In the genomic region with DNA sequence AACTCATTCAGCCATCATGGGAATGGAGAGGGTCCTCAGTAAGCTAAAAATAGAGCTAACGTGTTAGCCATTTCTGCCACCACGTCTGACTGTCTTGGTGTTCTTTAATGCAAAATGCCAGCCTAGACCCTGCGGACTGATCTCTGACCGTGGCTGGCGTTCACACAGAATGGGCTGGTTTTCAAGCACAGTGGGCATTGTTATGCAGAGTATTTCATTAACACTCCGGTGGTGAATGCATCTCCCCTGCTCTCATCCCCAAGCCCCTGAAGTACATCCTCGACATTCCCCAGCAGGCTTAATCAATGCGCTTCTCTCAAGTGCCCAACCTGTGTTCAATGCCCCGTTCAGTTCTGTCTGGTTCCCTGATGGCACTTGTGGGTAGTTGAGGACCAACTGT, we compare ENCODE assay signal across 20 mouse cellular contexts.
DNase-seq lines count a peak whose midpoint lies in the region; ATAC-seq and TF ChIP-seq lines count a peak whose summit lies in the region.
"Had no signal": no experiment of that assay in that cellular context is flagged by ENCODE, and none has a peak within 500 bp of the region (broad histone marks: within the 10 kb centered on the region; RNA-seq: fewer than 3 reads in every experiment).

No protein-coding gene starts in this region.

- peaks cover 5% of the 10 kb centered on the region; the same call in 1 of the 2 replicates for H3K4me1 ChIP-seq in heart, embryonic 11.5 days (ENCODE audit: control insufficient read depth, insufficient read depth, low read length)
- peaks cover 11% of the 10 kb centered on the region for H3K4me1 ChIP-seq in midbrain, embryonic 11.5 days (ENCODE audit: control insufficient read depth, insufficient read depth, low read length)
- no peaks in the 10 kb centered on the region; the same call in 1 of the 2 replicates for H3K4me1 ChIP-seq in midbrain, postnatal 0 days (ENCODE audit: insufficient read depth, low read length)
- H3K4me1 ChIP-seq: liver, embryonic 15.5 days had no signal

- no peak overlapping the region for H3K9ac ChIP-seq in heart, embryonic 11.5 days (ENCODE audit: low read depth, low read length)
- no peak overlapping the region for H3K9ac ChIP-seq in midbrain, embryonic 11.5 days (ENCODE audit: low read length)
- no peak overlapping the region for H3K9ac ChIP-seq in midbrain, postnatal 0 days (replicated peaks; ENCODE audit: low read length, poor library complexity, severe bottlenecking)
- H3K9ac ChIP-seq: limb, embryonic 15.5 days; liver, embryonic 15.5 days; neural tube, embryonic 12.5 days had no signal

- 37% methylated on average over 9 of the region's 9 CpGs for WGBS in heart, embryonic 11.5 days (ENCODE audit: insufficient replicate concordance)
- 22% methylated on average over 9 of the region's 9 CpGs for WGBS in midbrain, embryonic 11.5 days
- 21% methylated on average over 9 of the region's 9 CpGs for WGBS in midbrain, postnatal 0 days

- H3K27me3 ChIP-seq in heart, embryonic 11.5 days (ENCODE audit: control insufficient read depth, insufficient read depth, low read length), result no peaks in the 10 kb centered on the region; the same call in 1 of the 2 replicates
- H3K27me3 ChIP-seq in midbrain, embryonic 11.5 days (ENCODE audit: control insufficient read depth, insufficient read depth, low read length), result no peaks in the 10 kb centered on the region
- H3K27me3 ChIP-seq in midbrain, postnatal 0 days (ENCODE audit: insufficient read depth, low read length), result no peaks in the 10 kb centered on the region
- H3K27me3 ChIP-seq: limb, embryonic 15.5 days; liver, embryonic 15.5 days; neural tube, embryonic 12.5 days had no signal

- no peak for DNase-seq in heart, postnatal 10 days
- DNase-seq in midbrain, embryonic 11.5 days (ENCODE audit: low spot score, missing footprints), result no peak
- no peak for DNase-seq in midbrain, postnatal 0 days (ENCODE audit: low spot score)
- DNase-seq in ZHBTc4 (ENCODE audit: low read depth, low spot score), result peak; percentile 87
- DNase-seq in kidney, adult 9 months, result no peak
- no peak for DNase-seq in embryo, embryonic 9.5 days (ENCODE audit: extremely low spot score)
- DNase-seq: cerebellum, adult 9-10 months; gastrocnemius, postnatal 25 days; heart, postnatal 36 days; kidney, adult 8-10 months; kidney, postnatal 25 days; right cerebral cortex, adult 18-20 months; thymus, postnatal 14 days had no signal

- no peak overlapping the region for H3K4me3 ChIP-seq in heart, embryonic 11.5 days (ENCODE audit: low read depth, low read length)
- no peak overlapping the region for H3K4me3 ChIP-seq in midbrain, embryonic 11.5 days (ENCODE audit: low read depth, low read length)
- H3K4me3 ChIP-seq in midbrain, postnatal 0 days (ENCODE audit: low read depth, low read length), result no peak overlapping the region
- H3K4me3 ChIP-seq: heart, embryonic 10.5 days; limb, embryonic 15.5 days; liver, embryonic 15.5 days; neural tube, embryonic 12.5 days had no signal

- no peak for TF ChIP-seq CTCF in midbrain, postnatal 0 days (IDR thresholded peaks at IDR 0.05)

- H3K9me3 ChIP-seq in heart, embryonic 11.5 days (replicated peaks; ENCODE audit: control insufficient read depth, low read length), result no peaks in the 10 kb centered on the region
- no peaks in the 10 kb centered on the region for H3K9me3 ChIP-seq in midbrain, embryonic 11.5 days (ENCODE audit: control insufficient read depth, low read length)
- H3K9me3 ChIP-seq in midbrain, postnatal 0 days (ENCODE audit: low read length), result no peaks in the 10 kb centered on the region
- H3K9me3 ChIP-seq: G1E; heart, embryonic 10.5 days; limb, embryonic 15.5 days; liver, embryonic 15.5 days; neural tube, embryonic 12.5 days had no signal

- ATAC-seq in heart, embryonic 11.5 days (replicated peaks; ENCODE audit: insufficient number of reproducible peaks, low FRiP score, low TSS enrichment), result no peak
- ATAC-seq in midbrain, embryonic 11.5 days (ENCODE audit: low FRiP score), result no peak
- no peak for ATAC-seq in midbrain, postnatal 0 days (ENCODE audit: low FRiP score)
- ATAC-seq: lung, postnatal 0 days had no signal

- peak overlapping the region; percentile 27; the same call in 1 of the 2 replicates for H3K4me2 ChIP-seq in heart, embryonic 11.5 days
- H3K4me2 ChIP-seq in midbrain, embryonic 11.5 days, result no peak overlapping the region
- no peak overlapping the region for H3K4me2 ChIP-seq in midbrain, postnatal 0 days (ENCODE audit: low read depth, low read length, poor library complexity, severe bottlenecking)
- H3K4me2 ChIP-seq: limb, embryonic 15.5 days; liver, embryonic 15.5 days; neural tube, embryonic 12.5 days had no signal

- H3K27ac ChIP-seq in heart, embryonic 11.5 days (ENCODE audit: low read depth, low read length), result no peak overlapping the region
- peak overlapping the region; percentile 11; the same call in 1 of the 2 replicates for H3K27ac ChIP-seq in midbrain, embryonic 11.5 days (ENCODE audit: low read depth, low read length)
- no peak overlapping the region for H3K27ac ChIP-seq in midbrain, postnatal 0 days (ENCODE audit: low read depth, low read length)
- H3K27ac ChIP-seq: heart, embryonic 10.5 days; limb, embryonic 15.5 days; liver, embryonic 15.5 days; neural tube, embryonic 12.5 days had no signal

- intact Hi-C loops in heart, postnatal 10 days (cut with DNase I), result no loop called here

- H3K36me3 ChIP-seq in heart, embryonic 11.5 days (ENCODE audit: control insufficient read depth, insufficient read depth, low read length), result no peaks in the 10 kb centered on the region
- H3K36me3 ChIP-seq in midbrain, embryonic 11.5 days (ENCODE audit: control insufficient read depth, insufficient read depth, low read length), result no peaks in the 10 kb centered on the region
- H3K36me3 ChIP-seq in midbrain, postnatal 0 days (ENCODE audit: insufficient read depth, low read length), result no peaks in the 10 kb centered on the region
- H3K36me3 ChIP-seq: G1E; heart, embryonic 10.5 days; limb, embryonic 15.5 days; liver, embryonic 15.5 days; neural tube, embryonic 12.5 days had no signal
